Mouse (Mus musculus): ENCODE data around the gene Fkbp4. TPM values are rescaled to one million over a fixed set of nuclear protein-coding genes. Genes with fewer than 3 reads are reported as not detected.
"Not testable (repeated sequence)": the region's sequence is repeated elsewhere in the genome, so short reads cannot be mapped to it uniquely, and the experiment has no call there.

Gene Fkbp4
- total RNA-seq, 2 experiments from 2014 or later, result 279 to 525 TPM

- no peak for ATAC-seq (replicated peaks; ENCODE audit: low FRiP score, low TSS enrichment, poor library complexity, severe bottlenecking)
Observed at GRCm38 (mm10) chr6:128408544-128409125, 29.8 kb downstream of the Fkbp4 start.

DNA sequence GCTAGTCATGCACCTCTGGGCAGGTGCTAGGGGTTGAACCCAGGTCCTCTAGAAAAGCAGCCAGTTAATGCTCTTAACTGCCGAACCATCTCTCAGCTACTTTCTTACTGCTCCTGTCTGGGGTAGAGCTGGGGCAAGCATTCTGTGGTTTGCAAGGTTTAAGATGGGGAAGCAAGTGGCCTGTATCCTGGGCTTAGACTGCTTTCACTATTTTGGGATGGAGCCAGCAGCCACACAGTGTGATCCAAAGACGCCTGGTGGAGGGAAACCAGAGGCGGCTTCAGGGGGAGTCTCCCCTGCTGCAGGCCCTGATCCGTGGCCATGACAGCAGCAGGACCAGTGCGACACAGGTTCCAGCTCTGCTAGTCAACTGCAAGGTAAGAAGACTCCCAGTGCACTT lies 33.8 kb downstream of the Fkbp4 start:
- ATAC-seq (replicated peaks; ENCODE audit: low FRiP score, low TSS enrichment, poor library complexity, severe bottlenecking), result peak; percentile 18; the same call in 1 of the 2 replicates

DNA sequence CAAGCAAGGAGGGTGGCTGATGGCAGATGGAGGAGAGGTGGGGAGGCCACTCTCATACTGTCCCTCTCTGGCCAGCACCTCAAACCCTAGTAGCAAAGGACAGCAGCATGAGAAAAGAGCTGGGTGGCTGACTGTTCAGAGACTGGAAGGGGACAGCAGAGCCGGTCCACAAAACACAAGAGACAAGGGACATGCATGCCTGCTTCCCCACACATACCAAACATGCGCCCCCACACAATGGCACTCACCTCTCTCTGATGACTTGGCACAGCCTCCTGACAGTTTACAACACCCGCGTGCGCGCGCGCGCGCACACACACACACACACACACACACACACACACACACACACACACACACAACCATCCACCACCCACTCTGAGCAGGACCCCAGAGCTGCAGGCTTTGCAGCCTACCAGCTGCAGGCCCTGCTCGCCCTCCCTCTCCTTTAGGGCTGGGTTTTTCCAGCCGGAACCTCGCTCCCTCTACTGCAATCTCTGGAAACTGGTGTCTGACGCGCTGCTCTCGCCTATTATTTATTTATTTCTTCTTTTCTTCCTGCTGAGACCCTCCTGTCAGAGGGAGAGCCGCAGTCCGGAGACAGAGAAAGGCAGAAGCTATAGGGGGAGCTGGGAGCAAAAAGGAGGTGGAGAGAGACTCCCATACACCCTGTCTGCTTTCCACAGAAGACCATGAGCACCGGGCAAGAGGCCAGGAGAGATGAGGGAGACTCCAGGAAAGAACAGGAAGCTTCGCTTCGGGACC lies 38.9 kb downstream of the Fkbp4 start:
- no peak for ATAC-seq (replicated peaks; ENCODE audit: low FRiP score, low TSS enrichment, poor library complexity, severe bottlenecking)

GRCm38 (mm10) chr6:128398996-128399395 lies 39.5 kb downstream of the Fkbp4 start, which contains the start of gene Nrip2:
Nrip2 (plus strand) TSS chr6:128399296.
- no peak for ATAC-seq (replicated peaks; ENCODE audit: low FRiP score, low TSS enrichment, poor library complexity, severe bottlenecking)

- ATAC-seq (replicated peaks; ENCODE audit: low FRiP score, low TSS enrichment, poor library complexity, severe bottlenecking), result no peak
Observed at GRCm38 (mm10) chr6:128397574-128398261, 40.8 kb downstream of the Fkbp4 start.

- no peak for ATAC-seq (replicated peaks; ENCODE audit: low FRiP score, low TSS enrichment, poor library complexity, severe bottlenecking)
Observed at GRCm38 (mm10) chr6:128390683-128391082, 47.8 kb downstream of the Fkbp4 start.

DNA sequence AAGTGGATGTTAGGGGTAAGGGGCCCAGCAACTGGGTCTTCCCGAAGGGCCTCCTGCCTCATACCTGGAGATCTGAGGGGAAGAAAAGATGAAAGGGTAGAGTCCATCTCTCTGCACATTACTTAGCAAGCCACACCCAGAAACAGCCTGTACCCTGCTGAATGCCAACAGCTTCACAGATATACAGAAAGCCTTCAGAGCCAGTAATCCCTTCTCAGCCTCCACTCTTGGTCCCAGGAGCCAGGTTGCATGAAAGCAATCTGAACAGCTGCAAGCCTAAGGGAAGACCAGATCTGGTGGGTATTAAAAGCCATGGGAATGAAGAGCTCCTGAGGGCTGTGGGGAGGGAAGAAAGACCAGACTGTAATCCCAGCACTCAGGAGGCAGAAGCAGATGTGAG lies 49.3 kb downstream of the Fkbp4 start:
- no peak for ATAC-seq (replicated peaks; ENCODE audit: low FRiP score, low TSS enrichment, poor library complexity, severe bottlenecking)

DNA sequence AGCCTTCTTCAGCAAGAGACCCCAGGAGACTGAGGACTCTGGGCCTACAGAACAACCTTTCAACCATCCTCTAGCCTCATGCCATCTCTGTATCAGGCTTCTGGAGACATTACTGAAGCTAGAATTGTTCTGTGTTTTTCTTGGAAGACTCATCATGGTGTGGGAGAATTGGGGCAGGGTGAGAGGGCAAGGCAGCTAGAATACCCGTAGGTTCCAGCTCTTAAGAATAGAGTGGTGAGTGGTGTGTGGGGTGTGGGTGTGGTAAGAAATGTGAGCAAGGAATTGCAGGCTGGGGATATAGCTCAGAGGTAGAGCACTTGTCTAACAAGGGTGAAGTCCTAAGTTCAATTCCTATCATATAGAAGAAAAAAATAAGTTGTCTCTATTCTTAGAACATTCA lies 53.5 kb downstream of the Fkbp4 start:
- no peak for ATAC-seq (replicated peaks; ENCODE audit: low FRiP score, low TSS enrichment, poor library complexity, severe bottlenecking)

- no peak for ATAC-seq (replicated peaks; ENCODE audit: low FRiP score, low TSS enrichment, poor library complexity, severe bottlenecking)
Observed at GRCm38 (mm10) chr6:128383752-128384151, 54.7 kb downstream of the Fkbp4 start.

DNA sequence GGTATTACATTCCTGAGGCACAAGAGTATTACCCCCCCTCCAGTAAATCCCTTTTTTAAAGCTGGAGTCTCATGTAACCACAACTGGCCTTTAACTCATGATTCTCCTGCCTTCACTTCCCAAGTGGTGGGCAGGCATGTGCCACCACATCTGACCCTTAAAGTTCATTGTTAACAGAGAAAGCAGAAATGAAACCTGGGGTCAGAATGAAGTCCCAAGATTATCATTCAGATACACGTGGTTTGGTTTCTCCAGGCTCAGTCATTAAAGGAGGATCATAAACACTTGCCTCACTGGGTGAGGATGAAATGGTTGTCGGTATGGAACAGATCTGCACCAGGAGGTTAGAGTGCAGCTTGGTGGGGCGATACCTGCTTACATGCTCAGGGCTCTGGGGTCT lies 57.2 kb downstream of the Fkbp4 start:
- no peak for ATAC-seq (replicated peaks; ENCODE audit: low FRiP score, low TSS enrichment, poor library complexity, severe bottlenecking)

DNA sequence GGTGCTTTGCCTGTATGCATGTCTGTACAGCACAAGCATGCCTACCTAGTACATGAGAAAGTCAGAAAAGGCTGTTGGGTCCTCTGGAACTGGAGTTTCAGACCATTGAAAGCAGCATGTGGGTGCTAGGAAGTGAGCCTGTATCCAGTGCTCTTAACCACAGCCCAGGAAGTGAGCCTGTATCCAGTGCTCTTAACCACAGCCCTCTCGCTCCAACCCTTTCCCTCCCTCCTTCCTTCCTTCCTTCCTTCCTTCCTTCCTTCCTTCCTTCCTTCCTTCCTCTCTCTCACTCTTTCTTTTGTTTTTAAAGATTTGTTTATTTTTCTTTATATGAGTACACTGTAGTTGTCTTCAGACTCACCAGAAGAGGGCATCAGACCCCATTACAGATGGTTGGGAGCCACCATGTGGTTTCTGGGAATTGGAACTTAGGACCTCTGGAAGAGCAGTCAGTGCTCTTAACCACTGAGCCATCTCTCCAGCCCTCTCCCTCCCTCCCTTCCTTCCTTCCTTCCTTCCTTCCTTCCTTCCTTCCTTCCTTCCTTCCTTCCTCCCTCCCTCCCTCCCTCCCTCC lies 57.8 kb downstream of the Fkbp4 start:
- not testable (repeated sequence) for ATAC-seq (replicated peaks; ENCODE audit: low FRiP score, low TSS enrichment, poor library complexity, severe bottlenecking)

Other genes with a start within 250 kb of the Fkbp4 start
- not detected in 2 replicates for gene Tead4, start 137.9 kb downstream of the Fkbp4 start, total RNA-seq (2014; fragmentation: Nextera tagmentation)
- 0.72 TPM in 1 of 2 replicates, not detected in the other for gene Tead4, start 137.9 kb downstream of the Fkbp4 start, total RNA-seq (2017)
- gene Tulp3, start 82.8 kb downstream of the Fkbp4 start, total RNA-seq (2014; fragmentation: Nextera tagmentation), result 0.33 and 2.6 TPM in 2 replicates
- gene Tulp3, start 82.8 kb downstream of the Fkbp4 start, total RNA-seq (2017), result 0.47 and 8.3 TPM in 2 replicates
- gene Rhno1, start 75.8 kb downstream of the Fkbp4 start, total RNA-seq (2014; fragmentation: Nextera tagmentation), result 82.4 and 109 TPM in 2 replicates
- gene Rhno1, start 75.8 kb downstream of the Fkbp4 start, total RNA-seq (2017), result 53.5 and 57.2 TPM in 2 replicates
- gene Foxm1, start 75.7 kb downstream of the Fkbp4 start, total RNA-seq (2014; fragmentation: Nextera tagmentation), result 60.1 and 63.2 TPM in 2 replicates
- 5.8 and 6.7 TPM in 2 replicates for gene Foxm1, start 75.7 kb downstream of the Fkbp4 start, total RNA-seq (2017)
- gene Tex52, start 63.2 kb downstream of the Fkbp4 start, total RNA-seq (2014; fragmentation: Nextera tagmentation), result 0.87 TPM in 1 of 2 replicates, not detected in the other
- gene Tex52, start 63.2 kb downstream of the Fkbp4 start, total RNA-seq (2017), result 1.3 TPM in 1 of 2 replicates, not detected in the other
- not detected in 2 replicates for gene Gm44596, start 63.2 kb downstream of the Fkbp4 start, total RNA-seq (2014; fragmentation: Nextera tagmentation)
- not detected in 2 replicates for gene Gm44596, start 63.2 kb downstream of the Fkbp4 start, total RNA-seq (2017)
- gene Nrip2, start 39.4 kb downstream of the Fkbp4 start, total RNA-seq (2014; fragmentation: Nextera tagmentation), result not detected in 2 replicates
- gene Nrip2, start 39.4 kb downstream of the Fkbp4 start, total RNA-seq (2017), result not detected in 2 replicates
- gene Itfg2, start 13.7 kb downstream of the Fkbp4 start, total RNA-seq (2014; fragmentation: Nextera tagmentation), result 39.1 and 52.6 TPM in 2 replicates
- gene Itfg2, start 13.7 kb downstream of the Fkbp4 start, total RNA-seq (2017), result 19.3 and 24.7 TPM in 2 replicates
- gene Pzp, start 88.0 kb upstream of the Fkbp4 start, total RNA-seq (2014; fragmentation: Nextera tagmentation), result not detected in 2 replicates
- gene Pzp, start 88.0 kb upstream of the Fkbp4 start, total RNA-seq (2017), result not detected in 2 replicates
- gene A2ml1, start 142.9 kb upstream of the Fkbp4 start, total RNA-seq (2014; fragmentation: Nextera tagmentation), result not detected in 2 replicates
- not detected in 2 replicates for gene A2ml1, start 142.9 kb upstream of the Fkbp4 start, total RNA-seq (2017)
- gene Klrb1a, start 184.9 kb upstream of the Fkbp4 start, total RNA-seq (2014; fragmentation: Nextera tagmentation), result 7.4 TPM in 1 of 2 replicates, not detected in the other
- 2.0 TPM in 1 of 2 replicates, not detected in the other for gene Klrb1a, start 184.9 kb upstream of the Fkbp4 start, total RNA-seq (2017)
- gene Clec2h, start 223.7 kb upstream of the Fkbp4 start, total RNA-seq (2014; fragmentation: Nextera tagmentation), result not detected in 2 replicates
- gene Clec2h, start 223.7 kb upstream of the Fkbp4 start, total RNA-seq (2017), result not detected in 2 replicates

All from megakaryocyte-erythroid progenitor cell, adult 5-6 weeks (primary cell).